Mouse (Mus musculus): ENCODE measurements around the gene Fam83e.

- TF ChIP-seq CTCF (IDR thresholded peaks at IDR 0.05), result no peak
- no peak for TF ChIP-seq EP300 (IDR thresholded peaks at IDR 0.05)
Measured at GRCm38 (mm10) chr7:45747450-45747849, 26.4 kb downstream of the Fam83e start.

Data from lung, postnatal 0 days (tissue).